Comparison of ENCODE assay signal across 9 mouse cellular contexts in genomic region chr1:120032804-120033468, GRCm38 (mm10). TPM values are rescaled to one million over a fixed set of nuclear protein-coding genes. Genes with fewer than 3 reads are reported as not detected.
DNase-seq lines count a peak whose midpoint lies in the region; ATAC-seq and TF ChIP-seq lines count a peak whose summit lies in the region.
"Had no signal": no experiment of that assay in that cellular context is flagged by ENCODE, and none has a peak within 500 bp of the region (broad histone marks: within the 10 kb centered on the region; RNA-seq: fewer than 3 reads in every experiment).

No protein-coding gene starts in this region.

- no peak for TF ChIP-seq EP300 in liver, postnatal 0 days (IDR thresholded peaks at IDR 0.05; ENCODE audit: low read depth)

- intact Hi-C loops in heart, postnatal 25 days (cut with DNase I) = loop anchor here (1.0 to 5.0 kb wide), 2 partner anchors 60 to 119 kb away; no protein-coding TSS in a partner anchor

- no peak overlapping the region for H3K4me2 ChIP-seq in forebrain, embryonic 15.5 days (replicated peaks)
- peak overlapping the region; percentile 9; the same call in 1 of the 2 replicates for H3K4me2 ChIP-seq in liver, postnatal 0 days (ENCODE audit: low read depth, low read length)
- no peak overlapping the region for H3K4me2 ChIP-seq in neural tube, embryonic 15.5 days
- H3K4me2 ChIP-seq: limb, embryonic 15.5 days had no signal

- H3K4me3 ChIP-seq in forebrain, embryonic 15.5 days = no peak overlapping the region
- H3K4me3 ChIP-seq in liver, postnatal 0 days (ENCODE audit: low read depth, low read length) = no peak overlapping the region
- H3K4me3 ChIP-seq in neural tube, embryonic 15.5 days (replicated peaks) = no peak overlapping the region
- no peak overlapping the region for H3K4me3 ChIP-seq in testis, adult 2 months (ENCODE audit: control insufficient read depth, low read depth, low read length)
- H3K4me3 ChIP-seq: limb, embryonic 15.5 days had no signal

- ATAC-seq in forebrain, embryonic 15.5 days (replicated peaks) = peak; percentile 65
- ATAC-seq in liver, postnatal 0 days = peak; percentile 91
- peak; percentile 69 for ATAC-seq in neural tube, embryonic 15.5 days (ENCODE audit: low FRiP score)

- H3K36me3 ChIP-seq in forebrain, embryonic 15.5 days = no peaks in the 10 kb centered on the region
- H3K36me3 ChIP-seq in liver, postnatal 0 days (replicated peaks; ENCODE audit: insufficient read depth, low read length) = no peaks in the 10 kb centered on the region
- H3K36me3 ChIP-seq in neural tube, embryonic 15.5 days = no peaks in the 10 kb centered on the region
- H3K36me3 ChIP-seq in testis, adult 2 months (ENCODE audit: control insufficient read depth, insufficient read depth, low read length) = no peaks in the 10 kb centered on the region
- H3K36me3 ChIP-seq: limb, embryonic 15.5 days had no signal

- no peak for TF ChIP-seq POLR2A in testis, adult 2 months (IDR thresholded peaks at IDR 0.05; ENCODE audit: control insufficient read depth, low read depth, low read length)

- H3K9me3 ChIP-seq in forebrain, embryonic 15.5 days = no peaks in the 10 kb centered on the region
- H3K9me3 ChIP-seq in liver, postnatal 0 days (ENCODE audit: low read length) = no peaks in the 10 kb centered on the region
- H3K9me3 ChIP-seq in neural tube, embryonic 15.5 days (replicated peaks) = no peaks in the 10 kb centered on the region
- H3K9me3 ChIP-seq: limb, embryonic 15.5 days had no signal

- H3K27me3 ChIP-seq in forebrain, embryonic 15.5 days = no peaks in the 10 kb centered on the region
- no peaks in the 10 kb centered on the region for H3K27me3 ChIP-seq in liver, postnatal 0 days (ENCODE audit: insufficient read depth, low read length)
- H3K27me3 ChIP-seq in neural tube, embryonic 15.5 days (replicated peaks) = no peaks in the 10 kb centered on the region
- H3K27me3 ChIP-seq in testis, adult 2 months (ENCODE audit: control insufficient read depth, insufficient read depth, low read length) = no peaks in the 10 kb centered on the region
- H3K27me3 ChIP-seq: limb, embryonic 15.5 days had no signal

- no peak overlapping the region for H3K9ac ChIP-seq in forebrain, embryonic 15.5 days (replicated peaks)
- H3K9ac ChIP-seq in liver, postnatal 0 days (replicated peaks) = no peak overlapping the region
- H3K9ac ChIP-seq in neural tube, embryonic 15.5 days (replicated peaks) = no peak overlapping the region
- H3K9ac ChIP-seq: limb, embryonic 15.5 days had no signal

- peaks cover 6% of the 10 kb centered on the region for H3K4me1 ChIP-seq in forebrain, embryonic 15.5 days
- peaks cover 11% of the 10 kb centered on the region; the same call in 1 of the 2 replicates for H3K4me1 ChIP-seq in liver, postnatal 0 days (ENCODE audit: insufficient read depth)
- H3K4me1 ChIP-seq in neural tube, embryonic 15.5 days = no peaks in the 10 kb centered on the region
- H3K4me1 ChIP-seq in testis, adult 2 months (ENCODE audit: control insufficient read depth, insufficient read depth, low read length) = peaks cover 3% of the 10 kb centered on the region

- peak; percentile 94 for DNase-seq in ES-CJ7 (ENCODE audit: low read depth, low spot score)
- DNase-seq in cerebellum, adult 11 months = peak; percentile 55
- DNase-seq in heart, postnatal 25 days (ENCODE audit: low spot score) = peak; percentile 51
- DNase-seq in large intestine, adult 2 months (ENCODE audit: low read depth, low spot score) = peak; percentile 71
- peak; percentile 89 for DNase-seq in liver, postnatal 0 days

- H3K27ac ChIP-seq in forebrain, embryonic 15.5 days (replicated peaks) = no peak overlapping the region
- peak overlapping the region; percentile 44; the same call in 1 of the 2 replicates for H3K27ac ChIP-seq in liver, postnatal 0 days (ENCODE audit: low read depth)
- H3K27ac ChIP-seq in neural tube, embryonic 15.5 days (replicated peaks) = no peak overlapping the region
- peak overlapping the region; percentile 27; the same call in 1 of the 2 replicates for H3K27ac ChIP-seq in testis, adult 2 months (ENCODE audit: control insufficient read depth, insufficient read depth, low read depth, low read length)
- H3K27ac ChIP-seq: limb, embryonic 15.5 days had no signal

- WGBS in forebrain, embryonic 15.5 days = 47% methylated on average over 10 of the region's 10 CpGs
- WGBS in large intestine, adult 2 months = 34% methylated on average over 10 of the region's 10 CpGs
- 34% methylated on average over 10 of the region's 10 CpGs for WGBS in liver, postnatal 0 days (ENCODE audit: insufficient replicate concordance)
- WGBS in neural tube, embryonic 15.5 days = 44% methylated on average over 10 of the region's 10 CpGs

- peak; percentile 98 for TF ChIP-seq CTCF in liver, postnatal 0 days (IDR thresholded peaks at IDR 0.05; ENCODE audit: low read depth)
- peak; percentile 80; the same call in 1 of the 2 replicates for TF ChIP-seq CTCF in testis, adult 2 months (IDR thresholded peaks at IDR 0.05; ENCODE audit: control insufficient read depth, insufficient read depth, insufficient replicate concordance, low read depth, low read length)

RNA-seq across cellular contexts. Expression of gene Sctr, which starts 26.2 kb away (rescaled TPM):
- 0.43 and 0.52 TPM in 2 replicates for polyA plus RNA-seq in forebrain, embryonic 15.5 days (2015; fragmentation: Nextera tagmentation; extraction: Ambion mirVana)
- not detected for total RNA-seq in heart, postnatal 25 days (2021)
- polyA plus RNA-seq in large intestine, adult 2 months (2012; rRNA removed) = 0.67 and 0.78 TPM in 2 replicates
- polyA plus RNA-seq in liver, postnatal 0 days (2015; fragmentation: Nextera tagmentation; extraction: Ambion mirVana) = 0.05 and 0.13 TPM in 2 replicates
- 0.84 and 0.89 TPM in 2 replicates for polyA plus RNA-seq in neural tube, embryonic 15.5 days (2015; fragmentation: Nextera tagmentation; extraction: Ambion mirVana)
- 0.36 and 0.78 TPM in 2 replicates for polyA plus RNA-seq in testis, adult 2 months (2012; rRNA removed)

RNA-seq across cellular contexts. Expression of gene Cfap221, which starts 35.9 kb away (rescaled TPM):
- 0.11 and 0.55 TPM in 2 replicates for polyA plus RNA-seq in forebrain, embryonic 15.5 days (2015; fragmentation: Nextera tagmentation; extraction: Ambion mirVana)
- total RNA-seq in heart, postnatal 25 days (2021) = not detected
- not detected in 2 replicates for polyA plus RNA-seq in large intestine, adult 2 months (2012; rRNA removed)
- polyA plus RNA-seq in liver, postnatal 0 days (2015; fragmentation: Nextera tagmentation; extraction: Ambion mirVana) = not detected in 2 replicates
- 0.22 and 0.26 TPM in 2 replicates for polyA plus RNA-seq in neural tube, embryonic 15.5 days (2015; fragmentation: Nextera tagmentation; extraction: Ambion mirVana)
- 19.4 and 22.9 TPM in 2 replicates for polyA plus RNA-seq in testis, adult 2 months (2012; rRNA removed)
- polyA plus RNA-seq: limb, embryonic 15.5 days had no signal

RNA-seq across cellular contexts. Expression of gene Tmem37, which starts 40.9 kb away (rescaled TPM):
- polyA plus RNA-seq in forebrain, embryonic 15.5 days (2015; fragmentation: Nextera tagmentation; extraction: Ambion mirVana) = 4.5 and 5.8 TPM in 2 replicates
- 1 to 10 TPM; 5.1 to 6.9 TPM for total RNA-seq in heart, postnatal 25 days (2021)
- 73.0 and 108 TPM in 2 replicates for polyA plus RNA-seq in large intestine, adult 2 months (2012; rRNA removed)
- polyA plus RNA-seq in liver, postnatal 0 days (2015; fragmentation: Nextera tagmentation; extraction: Ambion mirVana) = 194 and 201 TPM in 2 replicates
- 6.5 and 7.7 TPM in 2 replicates for polyA plus RNA-seq in neural tube, embryonic 15.5 days (2015; fragmentation: Nextera tagmentation; extraction: Ambion mirVana)
- 9.3 and 21.3 TPM in 2 replicates for polyA plus RNA-seq in testis, adult 2 months (2012; rRNA removed)

Comparison
In these comparisons a context has a peak if more than half of its experiments do, and no peak if none do; other contexts are left out.
1. H3K27ac ChIP-seq: peak in liver, postnatal 0 days (single experiment) and testis, adult 2 months (single experiment); none in forebrain, embryonic 15.5 days (single experiment) and neural tube, embryonic 15.5 days (single experiment).
2. RNA of gene Cfap221, which starts 35.9 kb away (polyA plus RNA-seq): 19.4 to 22.9 TPM in testis, adult 2 months; 0.11 to 0.55 TPM in forebrain, embryonic 15.5 days, 0.22 to 0.26 TPM in neural tube, embryonic 15.5 days, not detected in liver, postnatal 0 days and not detected in large intestine, adult 2 months; every median in the first group is over 10 times any median in the second.
3. Peak in every context shown above with its lines, with median percentiles within 50 percentile points of each other: DNase-seq and ATAC-seq.